Mouse (Mus musculus): ENCODE data around the gene Fto.

DNA sequence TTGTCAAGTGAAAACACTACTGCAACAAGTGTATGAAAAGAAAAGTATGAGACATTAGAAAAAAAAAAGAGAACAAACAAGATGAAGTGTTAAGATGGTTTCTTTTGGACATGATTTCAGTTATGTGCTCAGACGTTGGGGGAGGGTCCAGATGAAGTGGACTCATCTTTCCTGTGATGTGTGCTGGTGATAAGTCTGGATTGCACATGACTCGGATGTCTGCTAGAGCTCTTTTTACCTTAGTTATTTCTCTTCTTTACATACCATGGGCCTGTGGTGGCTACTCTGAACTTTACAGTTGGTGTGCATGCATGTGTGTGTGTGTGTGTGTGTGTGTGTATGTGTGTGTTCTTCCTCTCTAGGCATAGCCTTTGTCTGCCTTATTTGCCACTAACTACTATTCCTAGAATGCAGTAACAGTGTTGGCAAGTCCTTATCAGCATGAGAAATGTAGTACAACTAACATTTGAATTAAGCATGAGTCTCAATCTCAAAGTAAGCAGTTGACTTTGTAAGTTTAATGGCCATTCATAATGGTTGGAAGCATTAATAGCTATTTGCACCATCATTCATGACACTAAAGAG lies 43.9 kb upstream of the Fto start:
- no peak for TF ChIP-seq POLR2A (IDR thresholded peaks at IDR 0.05; ENCODE audit: low read depth, low read length)
- no peak for TF ChIP-seq CTCF (IDR thresholded peaks at IDR 0.05; ENCODE audit: extremely low read depth, insufficient read depth, insufficient read length, insufficient replicate concordance)
